Mouse (Mus musculus) lung, embryonic 16.5 days (tissue): ENCODE measurements around the gene Gm11213. TPM values are rescaled to one million over a fixed set of nuclear protein-coding genes. Genes with fewer than 3 reads are reported as not detected.

Experiments
- ATAC-seq: fragments of 200-750 bp; cut with Nextera tagmentation; 2 replicates; pipeline ENCODE4 v1.8.0; 2017; ENCODE audit warnings: low read depth, mild to moderate bottlenecking, moderate library complexity
- H3K27ac ChIP-seq: fragments of 300-500 bp; sonication (generic); 2 replicates; pipeline ENCODE4 v1.5.1; 2014; ENCODE audit warnings: mild to moderate bottlenecking, control low read depth, low read length
- H3K27me3 ChIP-seq: fragments of 300-500 bp; sonication (generic); 2 replicates; pipeline ENCODE4 v1.6.1; 2014; ENCODE audit warnings: low read depth, low read length, mixed read lengths; ENCODE audit not compliant: control insufficient read depth, insufficient read depth
- H3K36me3 ChIP-seq: fragments of 300-500 bp; sonication (generic); 2 replicates; pipeline ENCODE4 v1.6.1; 2014; ENCODE audit warnings: low read length; ENCODE audit not compliant: control insufficient read depth, insufficient read depth
- H3K4me1 ChIP-seq: fragments of 300-500 bp; sonication (generic); replicated peaks from 2 replicates; pipeline ENCODE4 v1.6.1; 2014; ENCODE audit warnings: low read length, mixed read lengths; ENCODE audit not compliant: control insufficient read depth, insufficient read depth
- H3K4me2 ChIP-seq: fragments of 300-500 bp; sonication (generic); 2 replicates; pipeline ENCODE4 v1.6.1; 2014; ENCODE audit warnings: low read depth, low read length, control low read depth
- H3K4me3 ChIP-seq: fragments of 300-500 bp; sonication (generic); 2 replicates; pipeline ENCODE4 v1.5.1; 2014; ENCODE audit warnings: mild to moderate bottlenecking, low read length, control low read depth
- H3K9ac ChIP-seq: fragments of 300-500 bp; sonication (generic); 2 replicates; pipeline ENCODE4 v1.6.1; 2014; ENCODE audit warnings: low read length, control low read depth
- H3K9me3 ChIP-seq: fragments of 300-500 bp; sonication (generic); 2 replicates; pipeline ENCODE4 v1.6.1; 2016; ENCODE audit warnings: low read length; ENCODE audit not compliant: control insufficient read depth
- WGBS: fragments of 180-500 bp; shearing (Covaris S2); extraction: QIAGEN DNeasy Blood & Tissue Kit; methylation state at CpG from one replicate; pipeline ENCODE4 v1.1.7; 2014; 5-methylcytosine and 5-hydroxymethylcytosine counted together
- polyA plus RNA-seq: library from polyadenylated mRNA; unstranded; fragments of >200 nt; fragmentation: Nextera tagmentation; extraction: Ambion mirVana; gene quantifications from 2 replicates; pipeline ENCODE4 v1.2.1, GENCODE M21; 2015

Gm11213 gene
- not detected in 2 replicates for polyA plus RNA-seq

DNA sequence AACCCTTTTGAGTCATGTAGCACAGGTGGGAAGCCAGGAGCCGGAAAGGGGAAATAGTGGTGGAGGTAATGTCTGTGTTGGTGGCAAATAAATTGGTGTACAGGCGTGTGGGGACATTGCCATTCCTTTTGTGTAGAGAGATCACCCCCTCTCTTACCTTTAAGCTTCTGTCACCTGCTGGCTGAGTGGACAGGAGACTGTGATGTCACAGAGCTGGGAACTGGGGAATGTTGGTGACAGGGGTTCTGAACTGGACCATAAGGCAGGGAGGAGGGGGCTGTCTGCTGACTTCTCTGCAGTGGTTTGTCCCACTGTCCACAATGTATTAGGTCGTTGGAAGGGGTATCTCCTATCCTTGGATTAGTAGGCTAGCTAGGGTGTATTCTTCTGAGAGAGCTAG lies at the start of gene Gm11213:
TSS of gene Gm11213 (minus strand) at position 317 of the 400 bp plus-strand sequence.
- Histone ChIP-seq H3K9me3 (no peaks in the 10 kb centered on the region), H3K9ac (no peak within 1 kb of the TSS), H3K4me2 (no peak within 1 kb of the TSS), H3K4me3 (no peak within 1 kb of the TSS), H3K4me1 (no peaks in the 10 kb centered on the region), H3K36me3 (no peaks in the 10 kb centered on the region), H3K27me3 (no peaks in the 10 kb centered on the region), H3K27ac (no peak within 1 kb of the TSS)
- no peak for ATAC-seq
- 75% methylated on average over 3 of the region's 3 CpGs for WGBS

DNA sequence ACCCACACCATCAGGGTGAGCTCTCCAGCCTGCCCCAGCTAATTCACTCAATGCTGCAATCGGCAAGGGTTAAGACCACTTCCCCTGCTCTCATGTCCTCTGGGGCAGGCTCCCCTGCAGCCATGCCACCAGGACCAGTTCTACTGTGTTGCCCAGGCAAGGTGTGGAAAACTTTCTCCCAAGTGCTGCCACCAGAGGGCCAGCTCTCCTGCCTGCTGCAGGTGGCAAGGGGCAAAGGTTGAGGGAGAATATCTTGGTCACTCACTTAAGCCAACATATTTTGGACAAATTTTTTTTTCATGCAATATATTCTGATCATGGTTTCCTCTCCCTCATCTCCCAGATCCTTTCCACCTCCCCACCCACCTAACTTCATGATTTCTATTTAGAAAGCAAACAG lies 49.3 kb upstream of the Gm11213 start:
- Histone ChIP-seq H3K9me3 (no peaks in the 10 kb centered on the region), H3K4me2 (no peak overlapping the region), H3K4me1 (no peaks in the 10 kb centered on the region), H3K27me3 (no peaks in the 10 kb centered on the region), H3K9ac (no peak overlapping the region), H3K36me3 (no peaks in the 10 kb centered on the region), H3K27ac (no peak overlapping the region), H3K4me3 (no peak overlapping the region)
- 67% methylated on average over 1 of the region's 1 CpGs for WGBS
- no peak for ATAC-seq

GRCm38 (mm10) chr4:63643956-63644726 lies 39.1 kb upstream of the Gm11213 start:
- no peak for ATAC-seq
- Histone ChIP-seq H3K9me3 (no peaks in the 10 kb centered on the region), H3K9ac (no peak overlapping the region)

DNA sequence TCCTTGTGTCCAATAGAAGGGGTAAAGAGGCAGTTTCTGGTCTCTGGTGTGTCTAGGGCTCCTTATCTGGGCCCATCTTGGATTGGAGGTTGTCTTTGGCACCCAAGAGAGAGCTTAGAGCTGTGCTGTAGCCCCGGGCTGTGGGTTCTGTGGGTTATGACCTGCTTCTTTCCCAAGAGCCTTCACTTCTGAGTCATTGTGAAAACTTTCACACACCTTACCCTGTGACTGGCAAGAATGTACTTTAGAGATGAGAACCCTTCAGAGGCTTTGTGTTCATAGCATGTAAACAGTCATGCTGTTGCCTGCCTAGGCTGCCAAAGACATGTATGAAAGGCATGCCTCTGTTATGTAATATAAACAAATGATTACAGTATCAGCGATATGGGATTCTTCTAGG lies 34.8 kb upstream of the Gm11213 start:
- H3K9me3 ChIP-seq, result no peaks in the 10 kb centered on the region
- ATAC-seq, result peak; percentile 41; the same call in 1 of the 2 replicates
- H3K4me1 ChIP-seq, result no peaks in the 10 kb centered on the region
- 46% methylated on average over 2 of the region's 2 CpGs for WGBS
- no peaks in the 10 kb centered on the region for H3K27me3 ChIP-seq
- H3K9ac ChIP-seq, result no peak overlapping the region
- no peaks in the 10 kb centered on the region for H3K36me3 ChIP-seq
- no peak overlapping the region for H3K4me3 ChIP-seq
- no peak overlapping the region for H3K27ac ChIP-seq
- no peak overlapping the region for H3K4me2 ChIP-seq

More at GRCm38 (mm10) chr4:63643956-63644726, 39.1 kb upstream of the Gm11213 start:
- no peaks in the 10 kb centered on the region for H3K36me3 ChIP-seq
- no peak overlapping the region for H3K4me2 ChIP-seq
- no peaks in the 10 kb centered on the region for H3K27me3 ChIP-seq
- no peaks in the 10 kb centered on the region for H3K4me1 ChIP-seq
- no peak overlapping the region for H3K4me3 ChIP-seq
- H3K27ac ChIP-seq, result no peak overlapping the region

DNA sequence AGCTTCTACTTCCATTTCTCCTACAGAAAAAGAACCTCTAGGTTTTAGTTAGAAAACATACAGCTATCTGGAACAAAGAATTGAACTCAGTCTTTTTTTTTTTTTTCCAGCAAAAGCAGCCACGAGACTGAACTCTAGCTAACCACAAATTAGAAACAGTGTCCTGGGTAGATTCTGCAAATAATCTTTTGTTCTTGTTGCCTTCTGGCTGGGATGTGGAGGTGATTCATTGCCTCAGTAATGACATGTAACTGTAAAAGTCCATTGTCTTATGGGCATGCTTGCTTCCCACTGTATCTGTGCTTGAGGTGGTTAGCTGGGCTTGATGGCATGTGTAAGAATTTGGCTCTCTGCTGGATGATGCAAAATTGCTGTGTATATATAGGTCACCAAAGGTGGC lies 33.5 kb upstream of the Gm11213 start:
- Histone ChIP-seq H3K9me3 (no peaks in the 10 kb centered on the region), H3K4me2 (no peak overlapping the region), H3K4me3 (no peak overlapping the region), H3K27me3 (no peaks in the 10 kb centered on the region), H3K27ac (no peak overlapping the region), H3K9ac (no peak overlapping the region), H3K4me1 (no peaks in the 10 kb centered on the region), H3K36me3 (no peaks in the 10 kb centered on the region)
- WGBS, result 53% methylated on average over 1 of the region's 1 CpGs
- no peak for ATAC-seq

GRCm38 (mm10) chr4:63633181-63633580 lies 28.1 kb upstream of the Gm11213 start:
- no peak for ATAC-seq

GRCm38 (mm10) chr4:63627111-63627510 lies 22.1 kb upstream of the Gm11213 start:
- H3K4me1 ChIP-seq, result no peaks in the 10 kb centered on the region
- H3K36me3 ChIP-seq, result no peaks in the 10 kb centered on the region
- no peaks in the 10 kb centered on the region for H3K27me3 ChIP-seq
- H3K4me3 ChIP-seq, result no peak overlapping the region
- no peak for ATAC-seq
- H3K9me3 ChIP-seq, result no peaks in the 10 kb centered on the region
- no peak overlapping the region for H3K9ac ChIP-seq
- WGBS, result 80% methylated on average over 8 of the region's 8 CpGs
- no peak overlapping the region for H3K4me2 ChIP-seq
- no peak overlapping the region for H3K27ac ChIP-seq

More at GRCm38 (mm10) chr4:63633181-63633580, 28.1 kb upstream of the Gm11213 start:
- Histone ChIP-seq H3K9me3 (no peaks in the 10 kb centered on the region), H3K27me3 (no peaks in the 10 kb centered on the region), H3K4me2 (no peak overlapping the region), H3K27ac (no peak overlapping the region), H3K9ac (no peak overlapping the region), H3K4me3 (no peak overlapping the region), H3K36me3 (no peaks in the 10 kb centered on the region), H3K4me1 (no peaks in the 10 kb centered on the region)
- 77% methylated on average over 2 of the region's 2 CpGs for WGBS

DNA sequence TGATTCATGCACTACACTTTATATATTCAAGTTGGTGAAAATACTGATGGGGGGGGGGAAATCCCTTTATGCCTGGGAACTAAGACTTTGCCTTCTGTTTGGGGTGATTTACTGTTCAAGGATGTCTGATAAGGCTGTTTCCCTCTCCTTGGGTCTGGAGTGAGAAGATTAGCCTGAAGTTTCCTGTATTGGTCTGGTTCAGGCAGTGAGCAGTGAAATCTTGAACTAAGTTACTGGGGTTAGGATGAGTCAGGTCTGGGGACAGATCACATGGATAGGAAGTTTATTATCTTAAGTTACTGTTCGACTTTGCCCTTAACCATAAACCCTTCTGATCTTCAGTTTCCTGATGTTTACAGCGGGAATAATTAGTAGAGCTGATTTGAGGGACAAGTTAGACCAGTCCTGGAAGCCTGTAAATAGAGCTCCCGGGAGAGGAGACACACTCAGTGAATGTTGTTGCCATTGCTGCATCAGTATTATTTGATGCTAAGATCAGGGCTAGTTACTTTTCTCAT lies 20.6 kb upstream of the Gm11213 start:
- Histone ChIP-seq H3K9me3 (no peaks in the 10 kb centered on the region), H3K4me1 (no peaks in the 10 kb centered on the region), H3K27me3 (no peaks in the 10 kb centered on the region), H3K27ac (no peak overlapping the region), H3K9ac (no peak overlapping the region), H3K36me3 (no peaks in the 10 kb centered on the region), H3K4me3 (no peak overlapping the region), H3K4me2 (no peak overlapping the region)
- 43% methylated on average over 3 of the region's 3 CpGs for WGBS
- no peak for ATAC-seq

GRCm38 (mm10) chr4:63622378-63622835 lies 17.3 kb upstream of the Gm11213 start, which contains the start of gene Tex48:
Gene Tex48, minus strand, starts transcription at chr4:63622428.
- H3K9ac ChIP-seq, result no peak within 1 kb of the TSS

More at GRCm38 (mm10) chr4:63622378-63622835, 17.3 kb upstream of the Gm11213 start, which contains the start of gene Tex48:
- H3K27ac ChIP-seq, result no peak within 1 kb of the TSS
- H3K4me3 ChIP-seq, result no peak within 1 kb of the TSS
- H3K4me2 ChIP-seq, result no peak within 1 kb of the TSS
- H3K27me3 ChIP-seq, result no peaks in the 10 kb centered on the region
- H3K4me1 ChIP-seq, result no peaks in the 10 kb centered on the region
- WGBS, result 43% methylated on average over 5 of the region's 5 CpGs
- ATAC-seq, result no peak
- no peaks in the 10 kb centered on the region for H3K36me3 ChIP-seq
- no peaks in the 10 kb centered on the region for H3K9me3 ChIP-seq
